Mouse (Mus musculus) kidney, adult 2 months (tissue): ENCODE results near the gene Tmem263.

Experiments
- CTCF ChIP-seq: fragments of 200-500 bp; conservative IDR thresholded peaks from 2 replicates; pipeline ENCODE4 v1.5.1; 2011; ENCODE audit warnings: low read depth, mild to moderate bottlenecking, control low read depth, low read length, moderate library complexity, mixed read lengths; ENCODE audit not compliant: insufficient read depth, insufficient read length
- POLR2A ChIP-seq: fragments of 200-500 bp; IDR thresholded peaks from one replicate; pipeline ENCODE4 v1.6.1; 2011; ENCODE audit warnings: low read depth, low read length, control low read depth

DNA sequence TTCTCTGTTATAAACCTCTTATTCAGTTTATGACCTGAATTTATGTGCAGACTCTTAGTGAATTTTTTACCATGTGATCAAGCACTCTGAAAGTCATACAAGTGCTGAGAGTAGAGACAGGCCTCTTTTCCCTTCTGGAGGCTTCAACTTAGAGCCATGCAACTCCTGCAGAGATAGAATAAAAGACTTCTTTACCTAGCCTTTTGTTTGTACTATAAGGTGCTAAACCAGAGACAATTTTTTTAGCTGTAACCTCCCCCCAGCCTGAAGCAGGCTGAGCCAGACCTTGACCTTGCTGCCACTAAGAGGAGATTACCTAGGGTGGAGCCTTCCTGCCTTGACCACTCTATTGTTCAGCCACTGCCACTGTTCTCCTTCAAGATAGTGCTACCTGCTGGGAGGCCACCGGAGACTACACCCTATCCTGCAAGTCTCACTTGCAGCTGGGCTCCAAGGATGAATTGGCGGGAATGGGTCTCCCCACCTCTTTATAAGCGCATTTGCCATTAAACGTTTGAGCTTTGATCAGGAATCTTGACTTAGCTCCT, 30.7 kb upstream of the Tmem263 start:
- TF ChIP-seq POLR2A (no peak), CTCF (no peak)
